Mouse (Mus musculus) neural tube, embryonic 14.5 days (tissue): ENCODE data around the gene Otop2. TPM values are rescaled to one million over a fixed set of nuclear protein-coding genes. Genes with fewer than 3 reads are reported as not detected.
A peak's percentile ranks its signal among the peaks of the same experiment; 100 is the strongest.

Experiments used
- ATAC-seq: fragments of 200-750 bp; cut with Nextera tagmentation; 2 replicates; pipeline ENCODE4 v1.8.0; 2017; ENCODE audit warnings: low read depth, mild to moderate bottlenecking, moderate TSS enrichment, moderate library complexity
- H3K27ac ChIP-seq: fragments of 300-500 bp; sonication (generic); 2 replicates; pipeline ENCODE4 v1.5.1; 2014; ENCODE audit warnings: low read depth, mild to moderate bottlenecking, control low read depth, low read length, moderate library complexity, mixed read lengths
- H3K27me3 ChIP-seq: fragments of 300-500 bp; sonication (generic); 2 replicates; pipeline ENCODE4 v1.6.1; 2014; ENCODE audit warnings: low read length; ENCODE audit not compliant: control insufficient read depth, insufficient read depth
- H3K36me3 ChIP-seq: fragments of 300-500 bp; sonication (generic); 2 replicates; pipeline ENCODE4 v1.6.1; 2014; ENCODE audit warnings: low read length, mixed read lengths; ENCODE audit not compliant: control insufficient read depth, insufficient read depth
- H3K4me1 ChIP-seq: fragments of 300-500 bp; sonication (generic); 2 replicates; pipeline ENCODE4 v1.6.1; 2014; ENCODE audit warnings: low read length; ENCODE audit not compliant: control insufficient read depth, insufficient read depth
- H3K4me2 ChIP-seq: fragments of 300-500 bp; sonication (generic); 2 replicates; pipeline ENCODE4 v1.6.1; 2014; ENCODE audit warnings: mild to moderate bottlenecking, low read depth, low read length, control low read depth
- H3K4me3 ChIP-seq: fragments of 300-500 bp; sonication (generic); 2 replicates; pipeline ENCODE4 v1.5.1; 2014; ENCODE audit warnings: low read depth, low read length, control low read depth, mixed read lengths
- H3K9ac ChIP-seq: fragments of 300-500 bp; sonication (generic); replicated peaks from 2 replicates; pipeline ENCODE4 v1.6.1; 2014; ENCODE audit warnings: low read depth, mild to moderate bottlenecking, control low read depth, low read length, mixed read lengths
- H3K9me3 ChIP-seq: fragments of 300-500 bp; sonication (generic); 2 replicates; pipeline ENCODE4 v1.6.1; 2016; ENCODE audit warnings: low read length; ENCODE audit not compliant: control insufficient read depth
- WGBS: fragments of 180-500 bp; shearing (Covaris S2); extraction: QIAGEN DNeasy Blood & Tissue Kit; methylation state at CpG from one replicate; pipeline ENCODE4 v1.1.7; 2014; 5-methylcytosine and 5-hydroxymethylcytosine counted together
- polyA plus RNA-seq: library from polyadenylated mRNA; unstranded; fragments of >200 nt; fragmentation: Nextera tagmentation; extraction: Ambion mirVana; gene quantifications from 2 replicates; pipeline ENCODE4 v1.2.1, GENCODE M21; 2014

The Otop2 gene
- polyA plus RNA-seq, 1 experiment from 2014 or later, result 0.12 TPM

- H3K4me1 ChIP-seq, result peaks cover 5% of the 10 kb centered on the region
- WGBS, result 9% methylated on average over 34 of the region's 50 CpGs
- H3K27ac ChIP-seq, result no peak within 1 kb of the TSS
- H3K9me3 ChIP-seq, result no peaks in the 10 kb centered on the region
- ATAC-seq, result no peak
- peaks cover 10% of the 10 kb centered on the region for H3K36me3 ChIP-seq
- H3K4me2 ChIP-seq, result peak within 1 kb of the TSS; percentile 45
- H3K27me3 ChIP-seq, result peaks cover 39% of the 10 kb centered on the region
- H3K4me3 ChIP-seq, result peak within 1 kb of the TSS; percentile 25
- no peak within 1 kb of the TSS; the same call in 1 of the 2 replicates for H3K9ac ChIP-seq
These were observed 39.7 kb upstream of the Otop2 start, which contains the start of gene Grin2c for GRCm38 (mm10) chr11:115267061-115267883. TSS of gene Grin2c (minus strand) at chr11:115267243.

- no peak overlapping the region for H3K9ac ChIP-seq
- H3K27ac ChIP-seq, result no peak overlapping the region
- no peak for ATAC-seq
- H3K4me2 ChIP-seq, result no peak overlapping the region
- no peaks in the 10 kb centered on the region for H3K9me3 ChIP-seq
- peaks cover 10% of the 10 kb centered on the region for H3K36me3 ChIP-seq
- no peak overlapping the region for H3K4me3 ChIP-seq
- 77% methylated on average over 11 of the region's 11 CpGs for WGBS
- H3K27me3 ChIP-seq, result peaks cover 39% of the 10 kb centered on the region
- peaks cover 5% of the 10 kb centered on the region for H3K4me1 ChIP-seq
These were observed 39.0 kb upstream of the Otop2 start for GRCm38 (mm10) chr11:115267958-115268357.

- peaks cover 10% of the 10 kb centered on the region for H3K36me3 ChIP-seq
- no peak for ATAC-seq
- no peak overlapping the region for H3K27ac ChIP-seq
- WGBS, result 92% methylated on average over 27 of the region's 27 CpGs
- peaks cover 36% of the 10 kb centered on the region for H3K27me3 ChIP-seq
- no peaks in the 10 kb centered on the region for H3K9me3 ChIP-seq
- H3K4me2 ChIP-seq, result no peak overlapping the region
- H3K9ac ChIP-seq, result no peak overlapping the region
- H3K4me3 ChIP-seq, result no peak overlapping the region
- peaks cover 5% of the 10 kb centered on the region for H3K4me1 ChIP-seq
These were observed 37.5 kb upstream of the Otop2 start for GRCm38 (mm10) chr11:115269330-115270066.

GRCm38 (mm10) chr11:115270148-115270861 lies 36.7 kb upstream of the Otop2 start:
- Histone ChIP-seq H3K27ac (no peak overlapping the region), H3K27me3 (peaks cover 32% of the 10 kb centered on the region)

GRCm38 (mm10) chr11:115271052-115271451 lies 35.9 kb upstream of the Otop2 start:
- H3K36me3 ChIP-seq, result peaks cover 10% of the 10 kb centered on the region
- H3K4me2 ChIP-seq, result no peak overlapping the region
- no peak overlapping the region for H3K9ac ChIP-seq
- WGBS, result 90% methylated on average over 9 of the region's 9 CpGs
- H3K4me1 ChIP-seq, result peaks cover 10% of the 10 kb centered on the region
- H3K9me3 ChIP-seq, result no peaks in the 10 kb centered on the region
- no peak overlapping the region for H3K27ac ChIP-seq
- no peak overlapping the region for H3K4me3 ChIP-seq
- no peak for ATAC-seq
- peaks cover 27% of the 10 kb centered on the region for H3K27me3 ChIP-seq

More at GRCm38 (mm10) chr11:115270148-115270861, 36.7 kb upstream of the Otop2 start:
- ATAC-seq, result peak; percentile 25; the same call in 1 of the 2 replicates
- no peaks in the 10 kb centered on the region for H3K9me3 ChIP-seq
- H3K4me2 ChIP-seq, result no peak overlapping the region
- WGBS, result 36% methylated on average over 19 of the region's 19 CpGs
- H3K4me3 ChIP-seq, result no peak overlapping the region
- no peak overlapping the region for H3K9ac ChIP-seq
- peaks cover 5% of the 10 kb centered on the region for H3K4me1 ChIP-seq
- peaks cover 10% of the 10 kb centered on the region for H3K36me3 ChIP-seq

GRCm38 (mm10) chr11:115271481-115271880 lies 35.5 kb upstream of the Otop2 start:
- Histone ChIP-seq H3K9me3 (no peaks in the 10 kb centered on the region), H3K4me3 (no peak overlapping the region), H3K9ac (no peak overlapping the region), H3K4me2 (no peak overlapping the region), H3K36me3 (peaks cover 10% of the 10 kb centered on the region), H3K27ac (no peak overlapping the region), H3K4me1 (peaks cover 11% of the 10 kb centered on the region), H3K27me3 (peaks cover 23% of the 10 kb centered on the region)
- WGBS, result 69% methylated on average over 10 of the region's 10 CpGs
- ATAC-seq, result no peak

- no peak for ATAC-seq
- no peak overlapping the region for H3K4me2 ChIP-seq
- H3K27ac ChIP-seq, result no peak overlapping the region
- 73% methylated on average over 10 of the region's 10 CpGs for WGBS
- no peak overlapping the region for H3K4me3 ChIP-seq
- H3K9me3 ChIP-seq, result no peaks in the 10 kb centered on the region
- no peak overlapping the region for H3K9ac ChIP-seq
- peaks cover 9% of the 10 kb centered on the region for H3K4me1 ChIP-seq
- peaks cover 8% of the 10 kb centered on the region for H3K27me3 ChIP-seq
- H3K36me3 ChIP-seq, result peaks cover 10% of the 10 kb centered on the region
These were observed 34.0 kb upstream of the Otop2 start for GRCm38 (mm10) chr11:115272894-115273498.

GRCm38 (mm10) chr11:115273735-115274134 lies 33.2 kb upstream of the Otop2 start:
- Histone ChIP-seq H3K4me1 (peaks cover 9% of the 10 kb centered on the region), H3K9ac (no peak overlapping the region), H3K4me3 (no peak overlapping the region), H3K27ac (no peak overlapping the region), H3K4me2 (no peak overlapping the region), H3K27me3 (peaks cover under 1% of the 10 kb centered on the region; the same call in 1 of the 2 replicates), H3K9me3 (no peaks in the 10 kb centered on the region), H3K36me3 (peaks cover 7% of the 10 kb centered on the region)
- no peak for ATAC-seq
- 76% methylated on average over 7 of the region's 7 CpGs for WGBS
